Mouse (Mus musculus): ENCODE measurements around the gene Msi2. TPM values are rescaled to one million over a fixed set of nuclear protein-coding genes. Genes with fewer than 3 reads are reported as not detected.

Msi2 gene
- 78.5 and 158 TPM in 2 replicates for polyA plus RNA-seq (2012; ENCODE audit: insufficient read depth, insufficient read length, low replicate concordance, missing spikeins)

- H3K27ac ChIP-seq (ENCODE audit: insufficient read depth, low read depth, low read length): peak within 1 kb of the TSS; percentile 68
- peak within 1 kb of the TSS; percentile 81 for H3K4me3 ChIP-seq (ENCODE audit: insufficient read depth, low read depth, low read length)
- WGBS: 1% methylated on average over 73 of the region's 84 CpGs
- TF ChIP-seq CTCF (IDR thresholded peaks at IDR 0.05; ENCODE audit: insufficient read depth, low read depth, low read length): no peak
- TF ChIP-seq POLR2A (IDR thresholded peaks at IDR 0.05; ENCODE audit: insufficient read depth, low read depth, low read length): peak; percentile 34; the same call in 1 of the 2 replicates
- H3K4me1 ChIP-seq (ENCODE audit: control insufficient read depth, insufficient read depth, low read length): peaks cover 16% of the 10 kb centered on the region
These were observed at the start of gene Msi2 for GRCm38 (mm10) chr11:88718050-88718765. TSS of gene Msi2 (minus strand) at chr11:88718513.

DNA sequence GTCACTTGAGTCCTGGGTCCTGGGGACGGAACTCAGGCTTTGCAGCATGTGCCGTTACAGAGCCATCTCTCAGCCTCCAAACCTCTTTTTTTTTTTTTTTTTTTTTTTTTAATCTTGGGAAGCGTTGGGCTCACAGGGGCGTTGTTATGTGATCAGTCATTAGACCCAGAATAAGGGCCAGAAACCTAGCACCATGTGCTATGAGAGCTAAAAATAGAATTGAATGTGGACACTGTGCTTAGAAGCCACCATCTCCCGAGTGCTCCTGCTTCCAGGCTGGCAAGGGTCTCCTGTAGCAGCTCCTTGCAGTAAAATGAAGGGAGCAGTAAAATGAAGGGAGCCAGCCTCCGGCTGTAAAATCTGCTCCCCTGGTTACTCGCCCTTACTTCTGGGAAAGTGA, 47.3 kb upstream of the Msi2 start:
- 40% methylated on average over 7 of the region's 7 CpGs for WGBS
- Histone ChIP-seq H3K4me1 (ENCODE audit: control insufficient read depth, insufficient read depth, low read length) (peaks cover 3% of the 10 kb centered on the region; the same call in 1 of the 2 replicates), H3K27ac (ENCODE audit: insufficient read depth, low read depth, low read length) (no peak overlapping the region), H3K4me3 (ENCODE audit: insufficient read depth, low read depth, low read length) (no peak overlapping the region)
- TF ChIP-seq CTCF (IDR thresholded peaks at IDR 0.05; ENCODE audit: insufficient read depth, low read depth, low read length): no peak
- TF ChIP-seq POLR2A (IDR thresholded peaks at IDR 0.05; ENCODE audit: insufficient read depth, low read depth, low read length): no peak

- Histone ChIP-seq H3K27ac (ENCODE audit: insufficient read depth, low read depth, low read length) (no peak overlapping the region), H3K4me3 (ENCODE audit: insufficient read depth, low read depth, low read length) (no peak overlapping the region), H3K4me1 (ENCODE audit: control insufficient read depth, insufficient read depth, low read length) (peaks cover 5% of the 10 kb centered on the region; the same call in 1 of the 2 replicates)
- TF ChIP-seq POLR2A (IDR thresholded peaks at IDR 0.05; ENCODE audit: insufficient read depth, low read depth, low read length): no peak
- WGBS: 94% methylated on average over 13 of the region's 13 CpGs
These were observed 45.1 kb upstream of the Msi2 start for GRCm38 (mm10) chr11:88763371-88763770.

GRCm38 (mm10) chr11:88759501-88759900, 41.2 kb upstream of the Msi2 start:
- TF ChIP-seq CTCF (IDR thresholded peaks at IDR 0.05; ENCODE audit: insufficient read depth, low read depth, low read length) (no peak), POLR2A (IDR thresholded peaks at IDR 0.05; ENCODE audit: insufficient read depth, low read depth, low read length) (no peak)
- H3K4me3 ChIP-seq (ENCODE audit: insufficient read depth, low read depth, low read length): no peak overlapping the region
- WGBS: 53% methylated on average over 8 of the region's 8 CpGs
- peaks cover 3% of the 10 kb centered on the region; the same call in 1 of the 2 replicates for H3K4me1 ChIP-seq (ENCODE audit: control insufficient read depth, insufficient read depth, low read length)
- no peak overlapping the region for H3K27ac ChIP-seq (ENCODE audit: insufficient read depth, low read depth, low read length)

DNA sequence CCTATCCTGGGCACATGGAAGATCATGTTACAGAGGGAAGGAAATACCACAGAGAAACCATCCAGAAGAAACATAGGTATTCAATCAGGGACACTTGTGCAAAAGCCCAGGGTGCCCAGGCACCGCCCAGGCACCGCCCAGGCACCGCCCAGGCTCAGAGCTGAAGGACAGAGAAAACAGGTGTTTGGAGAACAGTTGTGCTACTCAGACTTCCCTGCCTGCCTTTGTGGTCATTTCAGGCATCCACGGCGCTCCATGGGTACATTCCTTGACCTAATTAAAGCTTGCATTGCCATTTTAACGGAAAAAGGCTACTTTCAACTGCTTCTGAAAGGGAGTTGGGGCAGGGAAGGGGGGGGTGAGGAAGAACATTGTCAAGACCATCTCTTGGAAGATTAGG, 40.1 kb upstream of the Msi2 start:
- WGBS: 56% methylated on average over 6 of the region's 6 CpGs
- Histone ChIP-seq H3K4me1 (ENCODE audit: control insufficient read depth, insufficient read depth, low read length) (peaks cover 3% of the 10 kb centered on the region; the same call in 1 of the 2 replicates), H3K27ac (ENCODE audit: insufficient read depth, low read depth, low read length) (no peak overlapping the region), H3K4me3 (ENCODE audit: insufficient read depth, low read depth, low read length) (no peak overlapping the region)
- TF ChIP-seq POLR2A (IDR thresholded peaks at IDR 0.05; ENCODE audit: insufficient read depth, low read depth, low read length) (no peak), CTCF (IDR thresholded peaks at IDR 0.05; ENCODE audit: insufficient read depth, low read depth, low read length) (no peak)

DNA sequence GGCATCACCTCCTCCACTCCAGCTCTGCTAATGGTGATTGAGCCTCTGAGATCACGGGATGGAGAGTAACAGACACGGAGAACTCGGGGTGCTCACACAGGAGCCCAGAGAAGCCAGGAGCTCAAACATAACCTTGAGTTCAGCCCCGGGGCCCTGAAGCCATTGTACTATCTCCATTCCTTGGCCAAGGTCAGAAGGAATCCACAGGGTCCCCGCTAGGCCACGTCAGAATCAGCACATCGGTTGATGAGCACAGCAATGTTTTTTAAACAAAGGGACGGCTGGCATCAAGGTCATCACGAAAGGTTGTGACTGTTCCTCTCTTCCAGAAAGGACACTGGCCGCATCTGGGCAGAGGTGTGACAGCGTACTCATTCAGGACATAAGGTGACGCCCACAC, 27.0 kb upstream of the Msi2 start:
- WGBS: 82% methylated on average over 12 of the region's 12 CpGs

DNA sequence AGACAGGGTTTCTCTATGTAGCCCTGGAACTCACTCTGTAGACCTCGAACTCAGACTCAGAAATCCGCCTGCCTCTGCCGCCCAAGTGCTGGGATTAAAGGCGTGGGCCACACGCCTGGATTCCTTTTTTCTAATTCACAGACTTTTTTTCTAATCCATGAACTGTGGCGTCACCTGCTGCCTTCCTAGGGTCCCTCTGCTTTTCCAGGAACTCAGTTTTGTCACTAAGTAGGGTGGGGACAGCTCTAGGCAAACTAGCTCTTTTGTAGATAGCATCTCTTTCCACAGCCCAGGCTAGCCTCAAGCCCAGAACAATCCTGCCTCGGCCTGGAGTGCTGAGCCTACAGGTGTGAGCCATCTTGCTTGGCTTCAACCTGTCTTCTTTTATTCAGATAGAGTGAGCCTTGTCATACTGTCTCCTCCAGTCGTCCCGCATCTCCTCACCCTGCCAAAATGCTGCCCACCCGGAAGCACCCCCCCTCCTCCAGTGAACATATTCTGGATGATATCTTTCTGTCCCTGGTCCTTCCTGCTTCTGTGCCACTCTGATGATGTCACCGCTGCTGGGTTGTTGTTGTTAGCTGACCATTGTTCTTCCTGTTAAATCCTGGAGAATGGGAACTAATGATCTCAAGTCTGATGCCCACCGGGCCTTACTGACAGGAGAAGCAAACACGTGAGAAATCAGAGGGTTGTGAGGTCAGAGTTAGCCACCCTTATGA, 21.4 kb upstream of the Msi2 start:
- H3K4me3 ChIP-seq (ENCODE audit: insufficient read depth, low read depth, low read length): no peak overlapping the region
- no peak overlapping the region for H3K27ac ChIP-seq (ENCODE audit: insufficient read depth, low read depth, low read length)
- TF ChIP-seq CTCF (IDR thresholded peaks at IDR 0.05; ENCODE audit: insufficient read depth, low read depth, low read length) (no peak), POLR2A (IDR thresholded peaks at IDR 0.05; ENCODE audit: insufficient read depth, low read depth, low read length) (no peak)
- WGBS: 88% methylated on average over 13 of the region's 13 CpGs
- H3K4me1 ChIP-seq (ENCODE audit: control insufficient read depth, insufficient read depth, low read length): no peaks in the 10 kb centered on the region

More for the DNA sequence above, 27.0 kb upstream of the Msi2 start:
- Histone ChIP-seq H3K4me1 (ENCODE audit: control insufficient read depth, insufficient read depth, low read length) (no peaks in the 10 kb centered on the region), H3K4me3 (ENCODE audit: insufficient read depth, low read depth, low read length) (no peak overlapping the region), H3K27ac (ENCODE audit: insufficient read depth, low read depth, low read length) (no peak overlapping the region)
- no peak for TF ChIP-seq POLR2A (IDR thresholded peaks at IDR 0.05; ENCODE audit: insufficient read depth, low read depth, low read length)
- no peak for TF ChIP-seq CTCF (IDR thresholded peaks at IDR 0.05; ENCODE audit: insufficient read depth, low read depth, low read length)

DNA sequence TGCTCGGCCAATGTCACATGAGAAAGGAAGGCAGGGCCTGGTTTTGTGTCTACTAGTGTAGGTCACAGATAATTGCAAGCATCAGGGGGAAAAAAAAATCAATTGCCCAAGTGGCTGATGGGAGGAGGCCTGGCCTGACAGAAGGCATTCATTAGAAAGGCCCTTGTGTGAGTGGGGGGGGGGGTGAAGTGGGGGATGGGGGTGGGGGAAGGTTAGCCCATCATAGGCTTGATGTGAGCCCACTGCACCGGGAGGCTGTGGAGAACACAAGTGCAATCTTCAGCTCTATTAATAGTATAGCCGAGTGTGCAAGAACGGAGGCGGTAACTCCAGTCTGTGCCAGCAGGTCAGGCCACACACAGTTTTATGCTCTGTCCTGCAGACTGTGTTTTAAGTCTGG, 11.1 kb upstream of the Msi2 start:
- TF ChIP-seq POLR2A (IDR thresholded peaks at IDR 0.05; ENCODE audit: insufficient read depth, low read depth, low read length) (no peak), CTCF (IDR thresholded peaks at IDR 0.05; ENCODE audit: insufficient read depth, low read depth, low read length) (no peak)
- Histone ChIP-seq H3K4me1 (ENCODE audit: control insufficient read depth, insufficient read depth, low read length) (no peaks in the 10 kb centered on the region; the same call in 1 of the 2 replicates), H3K27ac (ENCODE audit: insufficient read depth, low read depth, low read length) (no peak overlapping the region), H3K4me3 (ENCODE audit: insufficient read depth, low read depth, low read length) (no peak overlapping the region)
- WGBS: 39% methylated on average over 5 of the region's 5 CpGs

- 0 out of 2 replicates have a peak, but pooled peaks have one; percentile 18 for TF ChIP-seq CTCF (IDR thresholded peaks at IDR 0.05; ENCODE audit: insufficient read depth, low read depth, low read length)
- no peak for TF ChIP-seq POLR2A (IDR thresholded peaks at IDR 0.05; ENCODE audit: insufficient read depth, low read depth, low read length)
- Histone ChIP-seq H3K27ac (ENCODE audit: insufficient read depth, low read depth, low read length) (no peak overlapping the region), H3K4me3 (ENCODE audit: insufficient read depth, low read depth, low read length) (no peak overlapping the region), H3K4me1 (ENCODE audit: control insufficient read depth, insufficient read depth, low read length) (no peaks in the 10 kb centered on the region; the same call in 1 of the 2 replicates)
- 0% methylated on average over 6 of the region's 6 CpGs for WGBS
These were observed 10.2 kb upstream of the Msi2 start for GRCm38 (mm10) chr11:88728508-88728890.

All from olfactory bulb, adult 2 months (tissue).